Mouse (Mus musculus): ENCODE measurements at regions not wholly inside any gene's neighbourhood (a gene's known extent, or its start where the extent isn't known, plus 50 kb on each side); places are given as distances from the start of the nearest gene placed in this dataset.

DNA sequence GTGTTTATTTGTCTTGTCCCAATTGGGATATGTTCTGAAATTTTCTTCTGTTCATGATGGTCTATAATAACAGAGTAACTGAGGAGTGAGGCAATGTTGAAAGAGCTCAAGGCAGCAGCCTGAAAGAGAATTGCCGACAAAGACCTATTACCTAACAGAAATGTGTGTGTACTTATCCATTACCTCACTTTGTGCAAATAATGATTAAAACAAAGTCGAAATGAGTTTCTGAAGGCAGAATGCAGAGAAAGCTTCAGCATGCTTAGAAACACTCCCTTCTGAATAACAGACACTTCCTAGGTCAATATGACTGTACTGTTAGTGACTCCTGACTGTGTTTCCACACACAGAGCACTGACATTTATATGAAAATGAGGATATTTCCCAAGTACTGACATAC, 63.0 kb downstream of the Kbtbd8 start:
- intact Hi-C loops (cut with DNase I), result no loop called here
- DNase-seq, result no peak

DNA sequence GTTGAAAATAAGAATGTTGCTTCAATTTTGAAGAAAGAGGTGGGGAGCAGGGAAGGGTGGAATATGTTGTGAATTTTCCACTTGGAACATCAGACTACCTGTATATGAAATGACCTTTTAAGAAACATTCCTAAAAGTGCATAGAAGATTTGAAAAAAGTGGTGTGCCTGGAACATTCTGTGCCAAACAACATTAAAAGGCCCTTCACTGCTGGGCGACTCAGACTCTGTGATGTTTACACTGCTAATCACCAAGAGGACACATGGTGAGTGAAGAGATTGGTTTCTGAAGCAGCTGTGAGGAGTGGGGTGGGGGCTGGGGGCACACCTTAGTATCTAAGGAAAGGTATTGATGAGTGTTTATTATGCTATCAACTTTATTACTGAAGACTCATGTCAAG, 65.2 kb downstream of the Kbtbd8 start:
- intact Hi-C loops (cut with DNase I), result no loop called here
- DNase-seq, result no peak

DNA sequence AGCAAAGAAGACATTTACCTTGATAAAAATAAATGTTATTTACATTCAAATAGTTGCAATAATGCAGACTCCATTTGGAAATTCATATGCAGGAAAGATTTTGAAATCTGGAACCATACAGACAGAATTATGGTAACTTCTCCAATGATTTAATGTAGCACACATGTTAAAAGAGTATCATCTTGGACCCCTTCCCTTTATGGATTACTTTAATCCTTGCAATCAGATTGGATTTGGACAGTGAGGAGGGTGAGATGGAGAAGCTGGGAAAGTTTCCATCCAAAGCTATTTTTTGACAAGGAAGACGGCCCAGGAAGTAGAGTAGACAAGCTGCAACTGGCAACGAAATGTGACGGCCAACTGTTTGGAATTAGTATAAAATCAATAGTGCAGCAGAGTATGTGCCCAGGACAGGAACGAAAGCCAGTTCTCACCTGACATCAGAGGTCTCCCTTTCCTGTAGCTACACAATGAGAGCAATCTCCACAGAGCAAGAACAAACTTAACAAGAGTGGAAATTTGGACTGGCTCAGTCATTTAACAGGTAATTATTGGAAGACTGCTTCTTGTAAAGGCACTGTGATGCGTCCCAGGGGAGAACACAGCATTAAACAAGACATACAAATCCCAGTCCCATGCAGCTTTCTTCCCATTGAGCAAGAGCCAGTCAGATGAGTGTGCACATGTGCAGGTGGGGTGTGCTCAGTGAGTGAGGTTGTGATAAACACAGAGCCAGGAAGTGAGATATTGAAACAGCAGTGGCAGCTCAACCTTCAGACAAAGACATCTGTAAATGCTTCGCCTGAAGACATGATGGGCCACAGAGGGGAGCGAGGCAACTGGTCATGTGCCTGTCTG, 68.3 kb downstream of the Kbtbd8 start:
- intact Hi-C loops (cut with DNase I), result no loop called here
- no peak for DNase-seq

DNA sequence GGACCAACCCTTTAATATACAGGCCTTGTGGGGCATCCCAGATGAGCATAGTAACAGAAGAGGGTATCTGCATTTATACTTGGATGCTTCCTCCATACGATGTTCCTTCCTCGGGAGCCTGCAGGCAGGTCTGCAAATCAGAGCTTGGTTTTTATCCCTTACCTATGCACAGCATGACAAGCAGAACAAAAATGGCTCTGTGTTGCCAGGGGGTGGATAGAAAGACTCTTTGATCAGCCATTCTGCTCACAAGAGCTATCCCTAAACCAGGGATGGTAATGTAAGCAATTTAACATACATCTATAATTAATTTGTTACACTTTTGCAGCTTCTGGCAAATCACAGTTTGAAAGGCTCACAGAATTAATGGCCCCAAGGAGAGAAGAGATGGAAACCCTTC, 79.6 kb downstream of the Kbtbd8 start:
- intact Hi-C loops (cut with DNase I), result no loop called here
- no peak for DNase-seq

DNA sequence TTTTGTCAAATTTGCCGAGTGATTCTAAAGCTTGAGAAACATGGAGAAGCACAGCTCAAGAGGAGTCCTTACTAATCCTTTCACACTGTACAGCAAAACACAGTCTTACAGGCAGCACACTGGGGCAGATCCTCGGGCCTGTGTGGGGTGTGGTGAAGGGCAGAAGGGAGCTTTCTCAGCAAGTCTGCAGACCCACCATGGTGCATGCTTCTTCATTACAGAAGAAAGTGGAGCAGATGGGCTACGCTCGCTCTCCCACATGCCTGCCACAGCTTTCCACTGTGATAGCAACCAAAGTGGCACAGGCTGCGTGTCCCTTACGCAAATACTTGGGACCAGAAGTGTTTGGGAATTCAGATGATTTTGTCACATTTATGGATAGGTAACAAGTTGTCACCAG, 81.6 kb downstream of the Kbtbd8 start:
- intact Hi-C loops (cut with DNase I), result no loop called here
- DNase-seq, result no peak

DNA sequence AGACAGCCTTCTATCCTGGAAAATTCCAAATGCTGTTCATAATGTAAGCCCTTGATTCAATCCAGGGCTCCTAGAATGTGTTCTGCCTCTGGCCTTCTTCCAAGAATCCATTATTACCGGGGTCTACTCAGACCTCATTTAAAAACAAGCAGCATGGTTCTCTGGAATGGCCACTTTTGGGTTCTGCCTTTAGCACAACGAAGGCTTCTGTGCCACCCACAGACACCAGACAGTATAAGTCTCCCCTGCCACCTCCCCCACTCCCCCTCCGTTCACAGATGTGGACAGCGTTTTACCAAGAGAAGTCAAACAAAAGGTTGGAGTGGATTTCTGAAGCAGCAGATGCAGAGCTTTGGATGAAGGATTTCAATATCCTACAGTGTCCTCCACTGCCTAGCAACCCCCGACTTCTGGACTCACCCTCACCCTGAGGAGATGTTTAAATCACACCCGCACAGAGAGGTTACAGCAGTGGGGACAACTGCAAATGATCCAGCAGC, 85.3 kb downstream of the Kbtbd8 start:
- intact Hi-C loops (cut with DNase I), result no loop called here
- no peak for DNase-seq

DNA sequence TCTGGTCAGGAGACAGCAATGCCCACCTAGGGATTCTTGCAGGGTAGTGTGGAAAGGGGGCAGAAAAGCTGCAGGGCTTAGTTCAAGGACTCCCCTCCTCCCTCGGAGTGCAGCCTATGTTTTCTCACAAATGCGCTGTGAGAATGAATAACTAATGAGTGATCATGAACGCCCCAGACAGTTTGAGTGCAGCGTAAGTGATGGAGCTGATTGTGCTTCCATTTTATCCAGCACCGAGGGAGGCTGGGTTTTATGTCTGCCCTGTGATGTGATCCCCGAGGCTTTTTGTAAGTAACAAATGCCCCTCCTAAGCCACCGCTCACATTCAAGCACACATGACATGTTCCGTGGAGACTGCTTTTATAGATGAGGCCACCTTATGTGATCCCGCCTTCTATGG, 85.9 kb downstream of the Kbtbd8 start:
- intact Hi-C loops (cut with DNase I), result no loop called here

DNA sequence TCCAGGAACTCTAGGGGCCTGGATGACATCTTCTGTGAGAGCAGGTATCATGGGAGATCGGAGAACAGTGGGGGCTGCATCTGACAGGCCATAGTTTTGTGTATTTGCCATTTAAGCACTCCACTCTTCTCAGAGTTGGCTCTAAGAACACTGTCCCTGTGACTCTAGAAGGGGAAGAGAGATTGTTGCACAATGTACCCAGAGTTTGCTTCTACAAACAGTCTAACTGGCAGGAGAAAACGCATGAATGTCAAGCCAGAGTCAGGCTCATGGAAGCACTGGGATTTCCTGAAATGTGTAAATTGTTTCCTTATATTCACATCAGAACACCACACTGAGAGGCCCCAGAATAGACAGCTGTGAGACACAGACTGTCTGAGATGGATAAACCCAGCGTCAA, 87.2 kb downstream of the Kbtbd8 start:
- intact Hi-C loops (cut with DNase I), result no loop called here
- DNase-seq, result no peak

More for the DNA sequence above, 85.9 kb downstream of the Kbtbd8 start:
- DNase-seq, result no peak

DNA sequence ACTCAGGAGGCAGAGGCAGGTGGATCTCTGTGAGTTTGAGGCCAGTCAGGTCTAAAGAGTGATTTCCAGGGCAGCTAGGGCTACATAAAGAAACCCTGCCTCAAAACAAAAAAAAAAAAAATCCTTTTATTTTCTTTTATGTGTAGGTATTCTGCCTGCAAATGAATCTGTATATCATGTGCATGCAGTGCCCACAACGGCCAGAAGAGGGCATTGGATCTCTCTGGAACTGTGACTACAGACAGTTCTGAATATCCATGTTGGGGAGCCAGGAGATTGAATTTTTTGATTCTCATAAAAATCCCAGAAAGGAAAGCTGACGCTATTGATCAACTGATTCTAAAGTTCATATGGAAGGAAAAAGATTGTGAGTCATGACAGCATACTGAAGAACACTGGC, 90.0 kb downstream of the Kbtbd8 start:
- no peak for DNase-seq
- intact Hi-C loops (cut with DNase I), result no loop called here

DNA sequence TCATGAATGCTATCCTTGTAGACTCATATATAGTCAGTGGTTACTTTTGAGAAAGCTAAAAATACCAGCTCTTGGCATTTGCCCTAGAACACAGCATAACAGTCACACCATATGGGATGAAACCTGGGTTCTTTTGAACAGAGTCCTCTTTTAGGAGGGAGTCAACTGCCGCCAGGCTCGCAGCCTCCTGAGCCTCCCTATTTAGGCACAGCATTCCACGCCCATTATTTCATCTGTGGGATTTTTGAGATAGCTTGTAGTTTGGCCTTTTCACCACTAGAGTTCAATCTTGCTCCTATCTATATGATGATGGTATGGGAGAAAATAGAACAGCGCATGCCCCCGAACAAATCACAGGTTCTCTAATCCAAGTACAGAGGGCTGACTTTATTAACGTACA, 100.4 kb downstream of the Kbtbd8 start:
- DNase-seq, result no peak
- intact Hi-C loops (cut with DNase I), result no loop called here

DNA sequence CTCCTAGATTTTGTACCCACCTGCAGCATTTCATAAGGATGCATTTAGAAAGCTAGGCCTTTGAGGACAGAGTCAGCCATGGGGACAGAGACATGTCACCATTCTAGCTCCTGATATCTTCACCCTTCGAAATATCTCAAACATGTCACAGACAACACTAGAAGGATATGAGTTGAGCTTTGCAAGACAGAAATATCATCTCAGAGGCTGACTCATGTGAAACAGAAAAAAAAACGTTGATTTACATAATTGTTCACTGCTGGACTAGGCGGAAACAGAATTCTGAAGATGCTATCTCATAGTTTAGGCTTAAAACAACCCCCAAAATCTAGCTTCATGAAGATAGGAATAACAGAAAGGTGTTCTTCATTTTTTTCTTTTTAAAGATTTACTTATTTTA, 101.8 kb downstream of the Kbtbd8 start:
- intact Hi-C loops (cut with DNase I), result no loop called here
- no peak for DNase-seq

DNA sequence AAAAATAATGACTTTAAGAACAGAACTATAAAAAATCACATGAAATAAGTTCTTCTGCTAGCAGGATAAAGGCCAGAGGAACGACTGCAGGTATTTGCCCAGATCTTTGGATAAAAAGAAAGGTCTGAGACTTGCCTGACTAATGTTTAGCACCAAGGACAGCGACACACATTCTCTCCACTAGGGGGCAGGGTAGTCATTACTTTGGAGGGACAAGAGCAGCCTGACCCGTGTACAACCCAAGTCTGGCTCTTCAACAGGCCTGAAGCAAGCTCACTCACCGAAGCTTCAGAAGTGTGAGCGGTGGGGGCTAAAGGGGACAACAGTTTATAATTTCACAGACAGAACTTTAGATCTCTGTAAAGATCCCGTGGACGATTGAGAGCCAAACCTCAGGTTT, 98.4 kb upstream of the Gm10234 start:
- DNase-seq, result peak; percentile 56 to 65
- intact Hi-C loops (cut with DNase I), result loop anchor here (5.0 kb wide), 1 partner anchor 1779 kb away; no protein-coding TSS in a partner anchor

DNA sequence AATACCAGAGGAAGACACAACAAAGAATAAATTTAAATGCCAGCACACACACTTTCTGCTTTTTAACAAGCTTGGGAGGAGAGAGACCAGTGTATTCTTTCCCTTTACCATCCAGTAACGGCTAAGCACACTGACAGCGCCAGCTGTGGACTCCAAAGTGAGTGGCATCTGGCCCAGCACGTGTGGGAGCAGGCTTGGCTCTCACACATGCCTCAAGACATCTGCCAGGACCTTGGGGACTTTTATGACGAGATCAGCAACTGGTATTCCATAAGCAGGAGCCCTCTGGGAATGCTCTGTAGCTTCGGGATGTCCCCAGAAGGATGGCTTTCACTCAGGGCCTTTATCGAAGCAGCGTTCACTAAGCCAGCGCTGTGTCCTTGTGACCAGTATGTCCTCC, 92.0 kb upstream of the Gm10234 start:
- intact Hi-C loops (cut with DNase I), result no loop called here
- no peak for DNase-seq

DNA sequence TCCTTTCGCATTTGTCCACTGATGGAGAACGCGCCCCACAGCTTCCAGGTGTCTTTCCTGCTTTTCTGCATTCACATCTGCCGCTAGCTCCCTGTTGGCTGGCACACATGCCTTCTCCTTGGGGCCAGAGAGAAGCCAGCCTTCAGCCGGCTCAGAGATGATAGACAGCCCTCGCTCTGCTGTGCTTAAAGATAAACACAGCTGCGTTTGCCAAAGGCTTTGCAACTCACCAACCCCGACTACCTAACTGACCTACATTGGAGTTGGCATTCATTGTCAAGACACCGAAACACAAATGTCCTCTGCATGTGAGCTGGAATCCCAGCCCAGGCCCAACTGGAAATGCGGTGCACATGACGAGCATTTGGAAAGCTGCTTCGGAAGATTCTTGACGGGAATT, 87.2 kb upstream of the Gm10234 start:
- intact Hi-C loops (cut with DNase I), result no loop called here
- DNase-seq, result no peak

DNA sequence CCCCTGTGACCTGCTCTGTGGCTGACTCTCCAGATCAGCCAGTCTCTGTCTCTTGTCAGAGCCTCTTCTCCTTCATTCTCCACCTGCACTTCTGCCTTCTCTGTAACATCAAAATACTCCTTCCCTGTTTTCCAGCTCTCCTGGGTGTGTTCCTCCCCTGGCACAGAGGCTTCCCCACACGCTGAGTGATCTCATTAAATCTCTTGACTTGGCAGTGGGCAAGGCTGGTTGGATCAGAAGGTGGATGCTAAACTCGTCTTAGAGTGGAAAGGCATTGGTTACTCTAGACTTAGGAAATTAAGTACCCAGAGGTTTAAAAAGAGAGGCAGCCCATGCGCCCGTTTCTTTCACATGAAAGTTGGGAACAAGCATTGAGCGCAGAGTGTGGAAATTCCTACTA, 78.3 kb upstream of the Gm10234 start:
- no peak for DNase-seq
- intact Hi-C loops (cut with DNase I), result no loop called here

DNA sequence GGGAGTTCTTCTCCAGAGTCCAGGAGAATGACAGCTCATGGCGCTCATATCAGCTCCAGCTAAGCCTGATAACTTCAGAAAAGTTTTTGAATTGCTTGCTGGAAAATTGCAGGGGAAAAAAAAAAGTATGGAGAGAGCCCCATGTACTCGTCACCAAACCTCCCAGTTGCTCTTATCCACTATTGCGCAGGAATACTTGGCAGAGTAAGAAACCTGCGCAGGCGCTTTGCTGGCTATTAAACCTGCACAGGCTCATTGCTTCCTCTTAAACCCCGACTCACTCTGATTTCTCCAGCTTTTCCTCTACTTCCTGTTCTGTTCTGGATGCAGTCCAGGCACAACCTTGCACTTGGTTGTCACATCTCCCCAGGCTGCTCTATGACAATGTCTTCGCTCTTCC, 77.0 kb upstream of the Gm10234 start:
- no peak for DNase-seq
- intact Hi-C loops (cut with DNase I), result no loop called here

DNA sequence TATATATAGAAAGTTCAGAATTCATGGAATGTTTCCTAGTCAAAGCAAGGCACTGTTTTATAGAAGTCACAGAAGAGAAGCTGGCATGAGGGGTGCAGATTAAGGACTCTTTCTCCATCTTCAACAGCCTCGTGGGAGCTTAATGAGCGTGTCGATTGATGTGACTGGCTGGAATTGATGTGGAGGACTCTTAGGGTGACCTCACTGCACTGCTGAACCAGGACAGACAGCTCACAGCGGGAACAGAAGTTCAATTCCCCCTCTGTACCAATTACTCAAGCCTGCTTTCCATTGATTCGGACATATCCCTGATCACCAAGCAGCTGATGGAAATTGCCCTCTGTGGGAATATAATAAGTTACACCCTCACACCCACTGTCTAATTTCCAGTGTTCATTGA, 65.6 kb upstream of the Gm10234 start:
- intact Hi-C loops (cut with DNase I), result no loop called here
- no peak for DNase-seq

DNA sequence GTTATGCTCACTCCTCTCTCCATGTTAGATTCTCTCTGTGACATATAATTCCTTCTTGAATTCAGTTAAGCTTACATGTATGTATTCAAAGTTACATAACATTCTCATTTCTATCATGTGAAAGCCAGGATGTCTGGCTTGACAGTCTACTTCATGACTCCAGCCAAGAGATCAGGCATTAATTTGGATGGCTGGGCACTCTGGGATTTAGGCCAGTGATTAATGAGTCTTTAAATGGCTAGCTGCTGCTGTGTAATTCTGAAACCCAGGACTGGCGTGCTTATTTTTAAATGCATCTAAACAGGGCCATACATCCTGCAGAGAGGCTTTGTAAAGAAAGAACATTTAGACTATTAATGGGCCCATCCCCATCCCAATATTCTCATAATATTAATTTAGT, 60.9 kb upstream of the Gm10234 start:
- intact Hi-C loops (cut with DNase I), result no loop called here
- DNase-seq, result no peak

DNA sequence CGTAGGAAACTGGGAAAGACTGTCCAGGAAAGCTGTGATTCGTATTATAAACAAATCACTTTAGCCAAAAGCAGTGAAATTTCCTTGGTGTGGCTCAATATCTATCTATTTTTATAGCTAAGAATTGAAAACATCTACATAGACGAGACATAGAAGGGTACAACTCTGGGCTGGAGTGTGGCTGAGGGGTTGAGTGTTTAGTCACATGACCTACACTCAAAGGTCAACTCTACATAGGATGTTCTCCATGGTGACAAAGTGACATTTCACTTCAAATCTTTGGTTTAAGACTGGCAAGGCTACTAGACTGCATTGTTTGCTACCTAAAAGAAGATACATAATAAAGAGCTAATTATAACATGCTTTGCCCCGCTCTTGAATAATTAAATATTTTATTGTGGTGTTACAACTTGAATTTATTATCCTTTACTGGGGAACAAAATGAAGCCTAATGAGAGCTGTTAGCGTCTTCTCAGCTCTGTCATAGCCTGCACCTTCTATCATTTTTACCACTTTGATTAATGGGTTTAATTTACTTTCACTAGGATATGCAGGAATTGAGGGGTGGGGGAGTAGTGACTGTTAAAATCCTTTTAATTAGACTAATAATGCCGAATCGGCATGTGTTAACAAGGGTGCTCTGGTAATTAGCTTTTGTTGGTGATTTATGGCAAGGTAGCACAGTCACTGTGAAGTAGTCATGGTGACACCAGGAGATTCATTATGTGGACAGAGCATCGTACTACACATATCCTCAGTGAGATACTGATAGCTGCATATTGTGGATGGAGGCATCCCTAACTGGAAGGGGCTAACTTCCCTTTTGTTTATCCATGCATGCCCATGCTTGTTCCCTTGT, 57.7 kb upstream of the Gm10234 start:
- intact Hi-C loops (cut with DNase I), result no loop called here
- no peak for DNase-seq

DNA sequence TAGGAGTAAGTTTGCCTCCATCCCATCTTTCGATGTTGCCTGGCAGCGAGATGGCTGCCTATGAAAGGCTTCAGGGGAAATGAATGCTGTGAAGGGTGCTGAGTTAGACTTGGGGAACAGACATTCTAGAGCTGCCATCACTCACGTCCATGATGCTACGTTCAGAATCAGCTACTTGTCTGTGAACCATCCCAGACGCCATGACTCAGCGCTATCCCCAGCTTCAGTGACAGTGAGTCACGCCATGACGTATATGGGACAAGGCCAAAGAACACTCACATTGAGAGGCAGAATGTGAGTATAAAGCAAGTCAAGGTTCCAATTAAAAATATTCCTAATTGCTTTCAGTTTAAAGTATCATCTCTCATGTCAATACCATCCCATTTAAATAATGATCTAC, 52.4 kb upstream of the Gm10234 start:
- intact Hi-C loops (cut with DNase I), result no loop called here
- no peak for DNase-seq
